Mouse (Mus musculus) embryonic fibroblast, embryonic 13.5 days (primary cell): ENCODE results near the gene Banf2. TPM values are rescaled to one million over a fixed set of nuclear protein-coding genes. Genes with fewer than 3 reads are reported as not detected.

ENCODE experiments used
- H3K27ac ChIP-seq: 2 replicates; pipeline ENCODE4 v1.5.1; 2012; ENCODE audit warnings: low read length, control low read depth, inconsistent platforms; ENCODE audit not compliant: insufficient read depth
- H3K4me1 ChIP-seq: 2 replicates; pipeline ENCODE4 v1.6.1; 2011; ENCODE audit warnings: low read length; ENCODE audit not compliant: control insufficient read depth, insufficient read depth
- H3K4me3 ChIP-seq: 2 replicates; pipeline ENCODE4 v1.5.1; 2011; ENCODE audit warnings: mild to moderate bottlenecking, control low read depth, low read length; ENCODE audit not compliant: insufficient read depth
- CTCF ChIP-seq: IDR thresholded peaks from 2 replicates; pipeline ENCODE4 v1.5.1; 2011; ENCODE audit warnings: mild to moderate bottlenecking, control low read depth, low read length, moderate library complexity, borderline replicate concordance; ENCODE audit not compliant: insufficient read depth
- POLR2A ChIP-seq: IDR thresholded peaks from 2 replicates; pipeline ENCODE4 v1.6.1; 2011; ENCODE audit warnings: low read depth, mild to moderate bottlenecking, control low read depth, low read length, moderate library complexity
- polyA plus RNA-seq: library from polyadenylated mRNA; stranded (reverse); fragments of >200 nt; gene quantifications from 2 replicates; pipeline ENCODE4 v1.2.4, GENCODE M21; 2011; ENCODE audit warnings: low read depth; ENCODE audit not compliant: missing spikeins, insufficient read length

Gene Banf2
- polyA plus RNA-seq, 1 experiment = not detected

- Histone ChIP-seq H3K4me1 (peaks cover 25% of the 10 kb centered on the region), H3K4me3 (no peak overlapping the region), H3K27ac (no peak overlapping the region)
- no peak for TF ChIP-seq POLR2A
- no peak for TF ChIP-seq CTCF
Measured at GRCm38 (mm10) chr2:144006686-144007085, 26.2 kb upstream of the Banf2 start.

GRCm38 (mm10) chr2:144007211-144007610, 25.6 kb upstream of the Banf2 start:
- no peak overlapping the region for H3K27ac ChIP-seq
- H3K4me3 ChIP-seq = no peak overlapping the region
- no peak for TF ChIP-seq CTCF
- no peak for TF ChIP-seq POLR2A
- peaks cover 25% of the 10 kb centered on the region for H3K4me1 ChIP-seq

GRCm38 (mm10) chr2:144009081-144009480, 23.8 kb upstream of the Banf2 start:
- Histone ChIP-seq H3K4me1 (peaks cover 18% of the 10 kb centered on the region), H3K4me3 (peak overlapping the region; percentile 97), H3K27ac (no peak overlapping the region)
- no peak for TF ChIP-seq CTCF
- no peak for TF ChIP-seq POLR2A

DNA sequence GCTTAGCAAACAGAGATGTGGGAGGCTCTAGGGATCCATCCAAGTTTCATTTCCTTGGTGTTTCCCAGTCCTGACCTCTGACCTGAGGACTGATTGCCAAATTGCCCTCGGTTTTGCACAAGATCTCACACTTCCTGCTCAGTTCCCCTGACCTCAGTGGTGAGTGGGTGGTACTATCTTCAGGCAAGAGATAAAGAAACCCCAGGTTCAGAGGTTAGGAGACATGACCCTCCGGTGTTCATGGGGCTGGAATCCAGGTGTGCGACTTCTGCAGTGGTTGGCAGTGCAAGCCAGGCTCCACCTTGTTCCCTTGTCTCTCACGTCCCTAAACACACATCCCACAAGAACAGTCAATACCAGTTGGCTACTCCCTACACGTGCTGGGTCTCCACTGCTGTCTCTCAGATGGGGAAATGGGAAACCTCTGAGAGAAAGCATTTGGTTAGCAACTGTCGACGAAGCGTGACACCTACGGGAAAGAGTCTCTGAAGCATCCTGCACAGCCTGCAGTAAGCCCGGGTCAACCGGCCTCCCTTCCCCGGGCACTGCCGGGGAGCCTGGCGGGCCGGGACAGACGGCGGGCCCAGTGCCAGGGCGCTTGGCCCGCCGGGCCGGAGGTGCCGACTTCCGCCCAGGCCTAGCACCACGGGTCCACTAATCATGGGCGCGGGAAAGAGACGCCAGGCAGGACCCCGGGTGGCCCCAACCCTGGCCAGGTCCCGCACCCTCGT, 23.1 kb upstream of the Banf2 start:
- Histone ChIP-seq H3K4me1 (peaks cover 15% of the 10 kb centered on the region), H3K4me3 (peak overlapping the region; percentile 97), H3K27ac (peak overlapping the region; percentile 96)
- TF ChIP-seq POLR2A (no peak), CTCF (no peak)

GRCm38 (mm10) chr2:144010282-144011044, 22.4 kb upstream of the Banf2 start:
- TF ChIP-seq POLR2A (no peak), CTCF (peak; percentile 66)
- Histone ChIP-seq H3K4me1 (peaks cover 8% of the 10 kb centered on the region), H3K4me3 (peak overlapping the region; percentile 97), H3K27ac (peak overlapping the region; percentile 96)

DNA sequence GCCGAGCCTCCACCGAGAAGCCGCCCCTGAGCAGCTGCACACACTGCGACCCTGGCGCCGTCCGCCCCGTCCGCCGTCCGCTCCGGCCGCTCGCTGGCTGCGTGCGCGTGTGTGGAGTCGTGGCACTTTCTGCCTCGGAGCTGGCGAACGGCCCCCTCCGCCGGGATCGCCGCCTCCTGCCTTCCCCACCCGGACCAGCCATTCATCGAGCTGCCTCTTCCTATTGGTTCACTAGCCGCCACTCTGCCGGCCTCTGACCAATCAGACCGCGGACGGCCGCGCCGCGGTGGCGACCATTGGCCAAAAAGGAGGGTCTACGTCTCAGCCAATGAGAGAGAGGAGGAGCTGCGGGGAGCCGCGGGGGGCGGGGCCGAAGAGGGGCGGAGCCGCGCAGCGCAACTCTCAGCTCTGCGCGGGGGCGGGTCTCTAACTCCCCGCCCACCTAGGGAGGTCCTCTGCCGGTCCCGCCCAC, 21.7 kb upstream of the Banf2 start, which contains the start of gene Rrbp1:
Gene Rrbp1 (minus strand): TSS at position 184 of the 472 bp plus-strand sequence.
- TF ChIP-seq POLR2A = peak; percentile 97
- TF ChIP-seq CTCF = no peak

DNA sequence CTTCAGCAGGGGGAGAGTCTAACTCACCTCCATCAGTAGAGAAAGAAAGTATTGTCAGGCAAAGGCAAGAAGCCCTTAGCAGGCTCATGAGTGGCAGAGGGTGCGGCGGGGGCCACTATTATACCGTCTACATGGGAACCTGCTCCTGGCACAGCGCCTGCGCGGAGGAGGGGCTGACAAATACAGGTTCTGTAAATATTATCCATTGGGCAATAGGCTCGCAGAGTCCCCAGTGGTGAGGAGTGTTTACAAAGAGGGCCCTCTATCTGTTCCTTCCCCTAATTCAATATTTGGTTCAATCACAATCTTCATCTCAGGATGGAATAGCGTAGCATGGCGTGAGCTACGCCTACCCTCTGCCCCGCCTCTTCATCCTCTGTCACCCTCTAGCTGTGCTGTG, 18.8 kb upstream of the Banf2 start:
- H3K4me3 ChIP-seq = no peak overlapping the region
- no peaks in the 10 kb centered on the region for H3K4me1 ChIP-seq
- no peak for TF ChIP-seq CTCF
- TF ChIP-seq POLR2A = no peak
- no peak overlapping the region for H3K27ac ChIP-seq

More for the DNA sequence above, 21.7 kb upstream of the Banf2 start, which contains the start of gene Rrbp1:
- Histone ChIP-seq H3K4me1 (peaks cover 2% of the 10 kb centered on the region; the same call in 1 of the 2 replicates), H3K4me3 (peak within 1 kb of the TSS; percentile 97), H3K27ac (peak within 1 kb of the TSS; percentile 96)

- no peak for TF ChIP-seq CTCF
- TF ChIP-seq POLR2A = no peak
- H3K4me1 ChIP-seq = no peaks in the 10 kb centered on the region
- no peak overlapping the region for H3K4me3 ChIP-seq
- H3K27ac ChIP-seq = no peak overlapping the region
Measured at GRCm38 (mm10) chr2:144014481-144014880, 18.4 kb upstream of the Banf2 start.

GRCm38 (mm10) chr2:144015861-144016260, 17.0 kb upstream of the Banf2 start:
- Histone ChIP-seq H3K4me1 (no peaks in the 10 kb centered on the region), H3K4me3 (no peak overlapping the region), H3K27ac (no peak overlapping the region)
- TF ChIP-seq CTCF (no peak), POLR2A (no peak)
